Mouse (Mus musculus) stomach, embryonic 14.5 days (tissue): Measurements from ENCODE around the gene Gm10031. TPM values are rescaled to one million over a fixed set of nuclear protein-coding genes. Genes with fewer than 3 reads are reported as not detected.
A peak's percentile ranks its signal among the peaks of the same experiment; 100 is the strongest.
"Not testable (repeated sequence)": the region's sequence is repeated elsewhere in the genome, so short reads cannot be mapped to it uniquely, and the experiment has no call there.

Experiments
- ATAC-seq: fragments of 200-750 bp; cut with Nextera tagmentation; 2 replicates; pipeline ENCODE4 v1.8.0; 2017; ENCODE audit warnings: low read depth, moderate TSS enrichment; ENCODE audit not compliant: insufficient number of reproducible peaks, insufficient read depth, low FRiP score
- H3K27ac ChIP-seq: fragments of 300-500 bp; sonication (generic); 2 replicates; pipeline ENCODE4 v1.5.1; 2014; ENCODE audit warnings: mild to moderate bottlenecking, low read length, moderate library complexity, mixed read lengths
- H3K27me3 ChIP-seq: fragments of 300-500 bp; sonication (generic); 2 replicates; pipeline ENCODE4 v1.6.1; 2014; ENCODE audit warnings: low read length, control low read depth, mixed read lengths; ENCODE audit not compliant: control insufficient read depth, insufficient read depth
- H3K36me3 ChIP-seq: fragments of 300-500 bp; sonication (generic); 2 replicates; pipeline ENCODE4 v1.6.1; 2014; ENCODE audit warnings: mild to moderate bottlenecking, control low read depth, low read length, moderate library complexity, mixed read lengths; ENCODE audit not compliant: control insufficient read depth, insufficient read depth
- H3K4me1 ChIP-seq: fragments of 300-500 bp; sonication (generic); 2 replicates; pipeline ENCODE4 v1.6.1; 2014; ENCODE audit warnings: low read length, control low read depth, mixed read lengths; ENCODE audit not compliant: control insufficient read depth, insufficient read depth
- H3K4me2 ChIP-seq: fragments of 300-500 bp; sonication (generic); replicated peaks from 2 replicates; pipeline ENCODE4 v1.6.1; 2014; ENCODE audit warnings: low read depth, low read length, control low read depth
- H3K4me3 ChIP-seq: fragments of 300-500 bp; sonication (generic); 2 replicates; pipeline ENCODE4 v1.5.1; 2014; ENCODE audit warnings: low read depth, low read length, control low read depth
- H3K9ac ChIP-seq: fragments of 300-500 bp; sonication (generic); replicated peaks from 2 replicates; pipeline ENCODE4 v1.6.1; 2014; ENCODE audit warnings: low read depth, mild to moderate bottlenecking, control low read depth, low read length, moderate library complexity, mixed read lengths
- H3K9me3 ChIP-seq: fragments of 300-500 bp; sonication (generic); 2 replicates; pipeline ENCODE4 v1.6.1; 2016; ENCODE audit warnings: low read depth, low read length, control low read depth; ENCODE audit not compliant: control insufficient read depth
- WGBS: fragments of 180-500 bp; shearing (Covaris S2); extraction: QIAGEN DNeasy Blood & Tissue Kit; methylation state at CpG from one replicate; pipeline ENCODE4 v1.1.7; 2014; 5-methylcytosine and 5-hydroxymethylcytosine counted together
- polyA plus RNA-seq: library from polyadenylated mRNA; unstranded; fragments of >200 nt; fragmentation: Nextera tagmentation; extraction: Ambion mirVana; gene quantifications from 2 replicates; pipeline ENCODE4 v1.2.1, GENCODE M21; 2014

Gene Gm10031
- polyA plus RNA-seq: 0.68 TPM in 1 of 2 replicates, not detected in the other

DNA sequence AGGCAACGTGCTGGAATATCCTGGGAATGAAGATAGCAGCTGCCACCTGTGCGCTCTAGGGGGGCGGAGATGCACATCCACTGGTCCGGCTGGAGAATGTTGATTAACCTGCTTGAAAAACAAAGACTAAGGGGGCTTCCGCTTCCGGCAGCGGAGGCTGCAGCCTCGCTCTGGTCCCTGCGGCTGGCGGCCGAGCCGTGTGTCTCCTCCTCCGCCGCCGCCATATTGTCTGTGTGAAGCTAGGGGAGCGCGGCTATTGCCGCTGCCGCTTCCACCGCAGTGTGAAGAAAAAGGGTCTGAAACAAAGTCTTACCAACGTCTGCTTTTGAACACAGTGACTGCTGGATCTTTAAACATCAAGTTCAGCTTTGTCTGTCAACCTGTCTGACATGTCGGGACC is at the start of gene Gm10031:
Gm10031 (plus strand) TSS at position 171 of the 400 bp plus-strand sequence.
- not testable (repeated sequence) for H3K4me2 ChIP-seq, H3K9ac ChIP-seq, H3K36me3 ChIP-seq, H3K27ac ChIP-seq, H3K9me3 ChIP-seq, H3K27me3 ChIP-seq, H3K4me1 ChIP-seq, H3K4me3 ChIP-seq
- 87% methylated on average over 21 of the region's 22 CpGs for WGBS
- peak; percentile 67; the same call in 1 of the 2 replicates for ATAC-seq

DNA sequence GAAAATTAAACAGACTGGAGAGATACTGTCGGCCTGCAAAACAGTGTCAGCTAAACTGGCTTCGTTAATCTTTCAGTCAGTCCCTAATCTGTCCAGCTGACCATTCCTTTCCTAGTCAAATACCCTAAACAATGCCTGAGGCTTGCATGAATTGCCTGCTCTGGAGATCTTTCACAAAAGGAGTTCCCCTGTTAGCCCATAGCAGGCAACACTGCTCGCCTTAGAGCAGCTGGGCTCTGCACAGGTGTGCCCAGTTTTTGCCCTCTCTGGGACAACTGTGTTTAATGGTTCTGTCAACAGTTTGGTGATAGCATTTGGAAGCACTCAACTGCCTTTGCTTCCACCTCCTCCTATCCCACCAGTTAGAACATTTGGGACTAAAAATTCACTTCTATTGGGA is 49.0 kb upstream of the Gm10031 start:
- WGBS: 58% methylated on average over 3 of the region's 3 CpGs
- H3K4me3 ChIP-seq: no peak overlapping the region
- no peaks in the 10 kb centered on the region for H3K36me3 ChIP-seq
- H3K27ac ChIP-seq: no peak overlapping the region; the same call in 1 of the 2 replicates
- ATAC-seq: no peak
- H3K4me2 ChIP-seq: no peak overlapping the region
- H3K9me3 ChIP-seq: no peaks in the 10 kb centered on the region
- H3K4me1 ChIP-seq: 0 out of 2 replicates have a peak, but pooled peaks cover 4% of the 10 kb centered on the region
- H3K27me3 ChIP-seq: no peaks in the 10 kb centered on the region
- H3K9ac ChIP-seq: no peak overlapping the region

- Histone ChIP-seq H3K4me3 (no peak overlapping the region), H3K27me3 (no peaks in the 10 kb centered on the region), H3K9me3 (no peaks in the 10 kb centered on the region), H3K36me3 (no peaks in the 10 kb centered on the region), H3K9ac (no peak overlapping the region), H3K27ac (no peak overlapping the region), H3K4me2 (no peak overlapping the region), H3K4me1 (0 out of 2 replicates have a peak, but pooled peaks cover 4% of the 10 kb centered on the region)
- WGBS: 34% methylated on average over 2 of the region's 2 CpGs
- no peak for ATAC-seq
These were observed 47.8 kb upstream of the Gm10031 start for GRCm38 (mm10) chr1:156476016-156476415.

GRCm38 (mm10) chr1:156476535-156476934 is 47.3 kb upstream of the Gm10031 start:
- Histone ChIP-seq H3K27me3 (no peaks in the 10 kb centered on the region), H3K4me3 (no peak overlapping the region), H3K27ac (no peak overlapping the region), H3K9ac (no peak overlapping the region), H3K4me2 (no peak overlapping the region), H3K4me1 (0 out of 2 replicates have a peak, but pooled peaks cover 4% of the 10 kb centered on the region), H3K9me3 (no peaks in the 10 kb centered on the region), H3K36me3 (no peaks in the 10 kb centered on the region)
- 49% methylated on average over 7 of the region's 7 CpGs for WGBS
- no peak for ATAC-seq

DNA sequence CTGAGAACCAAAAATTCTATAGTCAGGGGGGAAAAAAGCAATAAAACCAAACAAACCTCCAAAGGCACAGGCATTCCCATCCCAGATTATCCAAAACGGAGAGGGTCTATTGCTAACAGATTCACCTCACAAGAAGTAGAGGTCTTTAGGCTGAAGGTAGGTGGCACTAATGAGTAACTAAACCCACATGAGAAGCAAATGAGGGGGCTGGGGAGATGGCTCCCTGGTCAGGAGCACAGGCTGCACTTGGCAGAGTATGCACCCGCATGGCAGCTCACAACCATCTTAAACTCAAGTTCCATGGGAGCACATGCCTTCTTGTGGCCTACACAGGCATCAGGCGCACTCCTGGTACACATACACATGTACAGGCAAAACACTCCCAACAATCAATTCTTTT is 42.0 kb upstream of the Gm10031 start:
- Histone ChIP-seq H3K36me3 (no peaks in the 10 kb centered on the region), H3K9ac (no peak overlapping the region), H3K4me2 (no peak overlapping the region), H3K9me3 (no peaks in the 10 kb centered on the region), H3K4me1 (no peaks in the 10 kb centered on the region), H3K4me3 (no peak overlapping the region), H3K27me3 (no peaks in the 10 kb centered on the region), H3K27ac (no peak overlapping the region)
- ATAC-seq: no peak
- 89% methylated on average over 3 of the region's 3 CpGs for WGBS

DNA sequence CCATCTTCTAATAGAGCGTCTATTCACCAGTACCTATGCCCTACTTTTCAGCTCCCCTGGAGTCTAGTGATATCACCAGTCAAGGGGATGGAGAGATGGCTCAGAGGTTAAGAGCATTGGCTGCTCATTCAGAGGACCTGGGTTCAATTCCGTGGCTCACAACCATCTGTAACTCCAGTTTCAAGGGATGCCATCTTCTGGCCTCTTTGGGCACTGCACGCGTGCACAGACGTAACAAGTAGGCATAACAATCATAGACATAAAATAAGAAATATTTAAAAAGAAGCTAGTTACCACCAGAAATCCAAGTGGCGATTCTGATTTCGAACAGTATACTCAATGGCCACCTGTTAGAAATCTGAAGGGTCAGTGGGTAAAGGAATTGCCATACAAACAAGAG is 36.3 kb upstream of the Gm10031 start:
- no peak overlapping the region for H3K4me2 ChIP-seq
- no peaks in the 10 kb centered on the region for H3K27me3 ChIP-seq
- no peak overlapping the region for H3K9ac ChIP-seq
- no peaks in the 10 kb centered on the region for H3K4me1 ChIP-seq
- no peaks in the 10 kb centered on the region for H3K36me3 ChIP-seq
- 93% methylated on average over 7 of the region's 7 CpGs for WGBS
- no peaks in the 10 kb centered on the region for H3K9me3 ChIP-seq
- ATAC-seq: no peak
- no peak overlapping the region for H3K4me3 ChIP-seq
- H3K27ac ChIP-seq: no peak overlapping the region

- H3K4me2 ChIP-seq: no peak overlapping the region
- H3K36me3 ChIP-seq: no peaks in the 10 kb centered on the region
- no peak overlapping the region for H3K9ac ChIP-seq
- ATAC-seq: no peak
- H3K9me3 ChIP-seq: no peaks in the 10 kb centered on the region
- WGBS: 50% methylated on average over 5 of the region's 5 CpGs
- H3K27me3 ChIP-seq: no peaks in the 10 kb centered on the region
- H3K4me3 ChIP-seq: no peak overlapping the region
- no peak overlapping the region for H3K27ac ChIP-seq
- no peaks in the 10 kb centered on the region for H3K4me1 ChIP-seq
These were observed 35.8 kb upstream of the Gm10031 start for GRCm38 (mm10) chr1:156488031-156488430.

- Histone ChIP-seq H3K9ac (no peak overlapping the region), H3K9me3 (no peaks in the 10 kb centered on the region), H3K4me2 (no peak overlapping the region), H3K36me3 (no peaks in the 10 kb centered on the region), H3K4me1 (no peaks in the 10 kb centered on the region), H3K27me3 (no peaks in the 10 kb centered on the region), H3K27ac (no peak overlapping the region), H3K4me3 (no peak overlapping the region)
- ATAC-seq: no peak
- 69% methylated on average over 4 of the region's 4 CpGs for WGBS
These were observed 32.5 kb upstream of the Gm10031 start for GRCm38 (mm10) chr1:156491226-156491796.

DNA sequence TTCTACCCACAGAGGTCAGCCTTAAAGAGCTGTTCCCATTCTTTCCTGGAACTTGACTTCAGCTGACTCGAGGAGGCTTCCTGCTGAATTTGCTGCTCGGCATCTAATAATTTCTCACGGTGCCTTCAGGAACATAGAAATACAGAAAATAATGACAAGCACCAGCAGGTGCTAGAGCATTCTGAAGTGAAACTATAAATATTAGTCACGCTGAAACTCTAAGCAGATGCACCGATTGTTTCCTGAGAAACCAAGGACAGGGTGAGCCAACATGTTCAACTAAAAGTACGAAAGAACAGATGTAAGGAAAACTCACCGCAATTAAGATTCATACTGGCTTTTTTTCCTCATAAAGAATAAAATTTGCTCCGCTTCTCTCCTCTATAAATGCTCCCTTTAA is 28.8 kb upstream of the Gm10031 start:
- H3K9ac ChIP-seq: no peak overlapping the region
- no peaks in the 10 kb centered on the region for H3K27me3 ChIP-seq
- no peak overlapping the region for H3K4me2 ChIP-seq
- H3K4me3 ChIP-seq: no peak overlapping the region
- no peaks in the 10 kb centered on the region for H3K9me3 ChIP-seq
- WGBS: 81% methylated on average over 8 of the region's 8 CpGs
- no peaks in the 10 kb centered on the region for H3K36me3 ChIP-seq
- H3K4me1 ChIP-seq: no peaks in the 10 kb centered on the region
- ATAC-seq: no peak
- no peak overlapping the region for H3K27ac ChIP-seq
